Mouse (Mus musculus): ENCODE measurements around the gene Rpl32. TPM values are rescaled to one million over a fixed set of nuclear protein-coding genes. Genes with fewer than 3 reads are reported as not detected.

Gene Rpl32
- polyA plus RNA-seq, 1 experiment from 2014 or later, result 1,354 TPM

DNA sequence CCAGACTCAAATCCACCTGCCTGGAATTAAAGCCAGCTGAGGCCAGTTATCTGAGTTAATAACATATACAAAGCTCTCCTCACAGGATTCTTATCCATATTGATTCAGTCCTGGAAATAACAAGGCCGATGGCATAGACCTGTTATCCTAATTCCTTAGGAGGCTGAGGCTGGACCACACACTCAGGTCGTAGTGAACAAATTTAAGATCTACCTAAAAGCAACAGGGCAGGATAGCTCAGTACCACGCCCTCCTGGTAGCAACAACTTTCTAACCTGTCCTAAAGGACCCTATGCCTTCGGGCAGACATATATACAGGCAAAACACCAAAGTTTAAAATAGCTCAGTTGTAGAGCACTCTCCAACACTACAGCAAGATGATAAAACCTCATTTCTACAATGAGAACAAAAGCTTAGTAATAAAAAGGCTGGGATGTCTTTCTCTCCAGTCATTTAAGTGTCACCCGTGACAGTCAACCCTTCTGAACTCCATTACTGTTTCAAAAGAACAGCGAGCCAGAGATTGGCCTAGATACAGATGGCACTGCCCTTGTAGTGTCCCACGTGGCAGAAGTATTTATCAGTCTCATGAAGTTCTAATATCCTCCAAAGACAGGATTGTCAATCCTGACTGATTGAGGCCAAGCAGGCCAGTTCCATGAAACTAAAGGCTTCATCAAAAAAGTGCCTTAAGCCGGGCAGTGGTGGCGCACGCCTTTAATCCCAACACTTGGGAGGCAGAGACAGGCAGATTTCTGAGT is 3.9 kb downstream of the Rpl32 start:
- Histone ChIP-seq H3K9me3 (ENCODE audit: low read length) (no peaks in the 10 kb centered on the region), H3K27ac (ENCODE audit: low read depth) (no peak overlapping the region), H3K36me3 (replicated peaks; ENCODE audit: insufficient read depth, low read length) (peaks cover 35% of the 10 kb centered on the region), H3K4me2 (ENCODE audit: low read depth, low read length) (no peak overlapping the region), H3K9ac (replicated peaks) (no peak overlapping the region), H3K27me3 (ENCODE audit: insufficient read depth, low read length) (no peaks in the 10 kb centered on the region), H3K4me1 (ENCODE audit: insufficient read depth) (peaks cover 18% of the 10 kb centered on the region), H3K4me3 (ENCODE audit: low read depth, low read length) (no peak overlapping the region)
- ATAC-seq (no peak), DNase-seq (no peak)
- WGBS (ENCODE audit: insufficient replicate concordance), result 63% methylated on average over 10 of the region's 10 CpGs
- no peak for TF ChIP-seq CTCF (IDR thresholded peaks at IDR 0.05; ENCODE audit: low read depth)
- TF ChIP-seq EP300 (IDR thresholded peaks at IDR 0.05; ENCODE audit: low read depth), result no peak

DNA sequence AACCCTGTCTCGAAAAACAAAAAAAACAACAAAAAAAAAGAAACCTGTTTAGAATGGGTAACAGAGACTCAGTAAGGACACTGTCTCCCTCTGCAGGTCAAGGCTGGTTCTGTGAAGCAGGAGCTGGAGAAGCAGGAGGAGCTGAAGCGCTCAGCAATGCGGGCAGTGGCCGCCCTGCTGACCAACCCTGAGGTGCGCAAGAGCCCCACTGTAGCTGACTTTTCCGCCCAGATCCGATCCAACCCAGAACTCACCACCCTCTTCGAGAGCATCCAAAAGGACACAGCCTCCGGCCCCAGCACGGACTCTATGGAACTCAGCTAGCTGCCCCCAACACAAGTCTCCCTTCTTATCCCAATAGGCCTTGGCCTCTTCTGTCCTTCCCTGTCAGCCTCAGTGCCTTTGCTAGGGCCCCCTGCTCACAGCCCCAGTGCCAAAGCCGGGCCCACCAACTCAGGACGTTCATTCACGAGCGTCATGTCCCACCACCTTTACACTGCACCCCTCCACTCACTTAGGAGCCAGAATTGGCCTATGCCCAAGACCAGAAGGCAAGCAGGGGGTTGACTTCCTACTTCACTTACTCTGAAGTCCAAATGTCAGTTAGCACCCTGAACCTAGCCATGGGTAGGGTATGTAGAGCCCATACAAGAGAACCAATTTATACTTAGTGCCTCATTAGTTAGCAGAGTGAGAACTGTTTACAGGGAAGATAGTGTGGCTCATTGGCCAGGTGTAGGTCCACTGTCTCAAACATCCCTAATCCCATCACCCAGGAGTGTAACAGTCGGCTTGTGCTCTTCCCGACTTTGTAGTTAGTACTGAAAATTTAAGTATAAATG is 4.8 kb downstream of the Rpl32 start:
- peak; percentile 76 for DNase-seq
- Histone ChIP-seq H3K9me3 (ENCODE audit: low read length) (no peaks in the 10 kb centered on the region), H3K9ac (replicated peaks) (no peak overlapping the region; the same call in 1 of the 2 replicates), H3K4me2 (ENCODE audit: low read depth, low read length) (no peak overlapping the region), H3K36me3 (replicated peaks; ENCODE audit: insufficient read depth, low read length) (peaks cover 35% of the 10 kb centered on the region), H3K4me1 (ENCODE audit: insufficient read depth) (peaks cover 14% of the 10 kb centered on the region), H3K27me3 (ENCODE audit: insufficient read depth, low read length) (no peaks in the 10 kb centered on the region), H3K27ac (ENCODE audit: low read depth) (0 out of 2 replicates have a peak overlapping the region, but pooled peaks have one; percentile 49), H3K4me3 (ENCODE audit: low read depth, low read length) (no peak overlapping the region)
- 43% methylated on average over 16 of the region's 16 CpGs for WGBS (ENCODE audit: insufficient replicate concordance)
- TF ChIP-seq CTCF (IDR thresholded peaks at IDR 0.05; ENCODE audit: low read depth) (peak; percentile 79), EP300 (IDR thresholded peaks at IDR 0.05; ENCODE audit: low read depth) (no peak)
- ATAC-seq, result peak; percentile 54

DNA sequence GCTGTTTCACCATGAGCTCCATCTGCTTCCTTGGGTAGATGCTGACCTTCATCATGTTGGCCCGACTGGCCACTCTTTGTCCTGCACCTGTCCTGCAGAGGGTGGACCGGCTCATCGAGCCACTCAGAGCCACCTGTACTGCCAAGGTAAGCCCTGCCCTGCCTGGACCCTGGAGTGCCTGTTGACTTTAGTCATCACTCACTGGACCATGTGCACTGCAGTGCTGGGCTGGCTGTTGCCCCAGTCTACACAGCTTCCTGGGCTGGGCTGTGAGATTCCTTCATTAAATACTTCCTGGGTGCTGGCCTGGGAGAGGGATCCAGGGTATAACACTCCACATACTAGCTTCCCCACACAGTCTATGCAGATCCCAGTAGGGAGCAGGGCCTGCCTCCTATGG is 6.7 kb downstream of the Rpl32 start:
- no peaks in the 10 kb centered on the region for H3K27me3 ChIP-seq (ENCODE audit: insufficient read depth, low read length)
- no peaks in the 10 kb centered on the region for H3K9me3 ChIP-seq (ENCODE audit: low read length)
- WGBS (ENCODE audit: insufficient replicate concordance), result 79% methylated on average over 3 of the region's 3 CpGs
- H3K4me2 ChIP-seq (ENCODE audit: low read depth, low read length), result no peak overlapping the region
- H3K4me1 ChIP-seq (ENCODE audit: insufficient read depth), result peaks cover 8% of the 10 kb centered on the region
- no peak overlapping the region for H3K27ac ChIP-seq (ENCODE audit: low read depth)
- TF ChIP-seq EP300 (IDR thresholded peaks at IDR 0.05; ENCODE audit: low read depth) (no peak), CTCF (IDR thresholded peaks at IDR 0.05; ENCODE audit: low read depth) (no peak)
- no peak for ATAC-seq
- no peak overlapping the region for H3K4me3 ChIP-seq (ENCODE audit: low read depth, low read length)
- no peak overlapping the region for H3K9ac ChIP-seq (replicated peaks)
- no peak for DNase-seq
- peaks cover 34% of the 10 kb centered on the region for H3K36me3 ChIP-seq (replicated peaks; ENCODE audit: insufficient read depth, low read length)

DNA sequence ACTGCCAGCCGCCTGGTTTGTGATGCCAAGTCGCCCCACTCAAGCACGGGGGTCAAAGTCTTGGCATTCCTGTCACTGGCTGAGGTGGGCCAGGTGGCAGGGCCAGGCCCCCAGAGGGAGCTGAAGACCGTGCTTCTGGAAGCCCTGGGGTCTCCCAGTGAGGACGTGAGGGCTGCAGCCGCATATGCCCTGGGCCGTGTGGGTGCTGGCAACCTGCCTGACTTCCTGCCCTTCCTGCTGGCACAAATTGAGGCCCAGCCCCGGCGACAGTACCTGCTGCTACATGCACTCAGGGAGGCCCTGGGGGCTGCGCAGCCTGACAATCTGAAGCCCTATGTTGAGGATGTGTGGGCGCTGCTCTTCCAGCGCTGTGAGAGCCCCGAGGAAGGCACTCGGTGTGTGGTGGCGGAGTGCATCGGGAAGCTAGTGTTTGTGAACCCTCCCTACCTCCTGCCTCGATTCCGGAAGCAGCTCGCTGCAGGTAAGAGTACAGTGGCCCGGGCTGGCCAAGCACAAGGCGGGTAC is 15.8 kb downstream of the Rpl32 start:
- Histone ChIP-seq H3K36me3 (replicated peaks; ENCODE audit: insufficient read depth, low read length) (peaks cover 11% of the 10 kb centered on the region), H3K9me3 (ENCODE audit: low read length) (no peaks in the 10 kb centered on the region), H3K4me3 (ENCODE audit: low read depth, low read length) (no peak overlapping the region), H3K27ac (ENCODE audit: low read depth) (no peak overlapping the region), H3K4me2 (ENCODE audit: low read depth, low read length) (no peak overlapping the region), H3K4me1 (ENCODE audit: insufficient read depth) (no peaks in the 10 kb centered on the region), H3K9ac (replicated peaks) (no peak overlapping the region), H3K27me3 (ENCODE audit: insufficient read depth, low read length) (no peaks in the 10 kb centered on the region)
- no peak for TF ChIP-seq EP300 (IDR thresholded peaks at IDR 0.05; ENCODE audit: low read depth)
- 87% methylated on average over 21 of the region's 21 CpGs for WGBS (ENCODE audit: insufficient replicate concordance)
- DNase-seq, result no peak
- ATAC-seq, result no peak

DNA sequence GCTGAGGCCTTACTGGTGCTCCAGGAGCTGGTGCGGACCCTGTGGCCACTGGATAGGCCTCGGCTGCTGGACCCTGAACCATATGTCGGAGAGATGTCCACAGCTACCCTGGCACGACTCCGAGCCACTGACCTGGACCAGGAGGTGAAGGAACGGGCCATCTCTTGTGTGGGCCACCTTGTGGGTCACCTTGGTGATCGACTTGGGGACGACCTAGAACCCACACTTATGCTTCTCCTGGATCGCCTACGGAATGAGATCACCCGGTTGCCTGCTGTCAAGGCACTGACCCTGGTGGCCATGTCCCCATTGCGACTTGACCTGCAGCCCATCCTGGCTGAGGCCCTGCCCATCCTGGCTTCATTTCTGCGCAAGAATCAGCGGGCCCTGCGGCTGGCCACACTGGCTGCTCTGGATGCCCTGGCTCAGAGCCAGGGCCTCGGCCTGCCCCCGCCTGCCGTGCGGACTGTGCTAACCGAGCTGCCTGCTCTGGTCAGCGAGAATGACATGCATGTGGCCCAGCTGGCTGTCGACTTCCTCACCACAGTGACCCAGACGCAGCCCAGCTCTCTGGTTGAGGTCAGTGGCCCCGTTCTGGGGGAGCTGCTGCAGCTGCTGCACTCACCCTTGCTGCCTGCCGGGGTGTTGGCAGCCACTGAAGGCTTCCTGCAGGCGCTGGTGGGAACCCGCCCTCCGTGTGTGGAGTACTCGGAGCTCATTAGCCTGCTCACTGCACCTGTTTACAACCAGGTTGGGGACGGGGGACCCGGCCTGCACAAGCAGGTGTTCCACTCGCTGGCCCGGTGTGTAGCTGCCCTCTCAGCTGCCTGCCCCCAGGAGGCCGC is 16.5 kb downstream of the Rpl32 start:
- H3K4me2 ChIP-seq (ENCODE audit: low read depth, low read length), result no peak overlapping the region
- 0 out of 2 replicates have a peak, but pooled peaks have one; percentile 12 for ATAC-seq
- no peaks in the 10 kb centered on the region for H3K27me3 ChIP-seq (ENCODE audit: insufficient read depth, low read length)
- no peak for DNase-seq
- no peaks in the 10 kb centered on the region for H3K9me3 ChIP-seq (ENCODE audit: low read length)
- H3K9ac ChIP-seq (replicated peaks), result no peak overlapping the region
- H3K27ac ChIP-seq (ENCODE audit: low read depth), result no peak overlapping the region
- H3K4me3 ChIP-seq (ENCODE audit: low read depth, low read length), result no peak overlapping the region
- no peak for TF ChIP-seq EP300 (IDR thresholded peaks at IDR 0.05; ENCODE audit: low read depth)
- no peak for TF ChIP-seq CTCF (IDR thresholded peaks at IDR 0.05; ENCODE audit: low read depth)
- 82% methylated on average over 34 of the region's 34 CpGs for WGBS (ENCODE audit: insufficient replicate concordance)
- H3K36me3 ChIP-seq (replicated peaks; ENCODE audit: insufficient read depth, low read length), result peaks cover 9% of the 10 kb centered on the region
- H3K4me1 ChIP-seq (ENCODE audit: insufficient read depth), result no peaks in the 10 kb centered on the region

Data from liver, postnatal 0 days (tissue).